Mouse (Mus musculus) erythroblast, embryonic 14.5 days (primary cell): ENCODE results near the gene Wap.

Source experiments
- GATA1 ChIP-seq: IDR thresholded peaks from 2 replicates; pipeline ENCODE4 v1.6.1; 2012; ENCODE audit warnings: low read length, inconsistent platforms, mixed read lengths
- TAL1 ChIP-seq: IDR thresholded peaks from 3 replicates; pipeline ENCODE4 v1.6.1; 2012; ENCODE audit warnings: low read length, inconsistent platforms, mixed read lengths

DNA sequence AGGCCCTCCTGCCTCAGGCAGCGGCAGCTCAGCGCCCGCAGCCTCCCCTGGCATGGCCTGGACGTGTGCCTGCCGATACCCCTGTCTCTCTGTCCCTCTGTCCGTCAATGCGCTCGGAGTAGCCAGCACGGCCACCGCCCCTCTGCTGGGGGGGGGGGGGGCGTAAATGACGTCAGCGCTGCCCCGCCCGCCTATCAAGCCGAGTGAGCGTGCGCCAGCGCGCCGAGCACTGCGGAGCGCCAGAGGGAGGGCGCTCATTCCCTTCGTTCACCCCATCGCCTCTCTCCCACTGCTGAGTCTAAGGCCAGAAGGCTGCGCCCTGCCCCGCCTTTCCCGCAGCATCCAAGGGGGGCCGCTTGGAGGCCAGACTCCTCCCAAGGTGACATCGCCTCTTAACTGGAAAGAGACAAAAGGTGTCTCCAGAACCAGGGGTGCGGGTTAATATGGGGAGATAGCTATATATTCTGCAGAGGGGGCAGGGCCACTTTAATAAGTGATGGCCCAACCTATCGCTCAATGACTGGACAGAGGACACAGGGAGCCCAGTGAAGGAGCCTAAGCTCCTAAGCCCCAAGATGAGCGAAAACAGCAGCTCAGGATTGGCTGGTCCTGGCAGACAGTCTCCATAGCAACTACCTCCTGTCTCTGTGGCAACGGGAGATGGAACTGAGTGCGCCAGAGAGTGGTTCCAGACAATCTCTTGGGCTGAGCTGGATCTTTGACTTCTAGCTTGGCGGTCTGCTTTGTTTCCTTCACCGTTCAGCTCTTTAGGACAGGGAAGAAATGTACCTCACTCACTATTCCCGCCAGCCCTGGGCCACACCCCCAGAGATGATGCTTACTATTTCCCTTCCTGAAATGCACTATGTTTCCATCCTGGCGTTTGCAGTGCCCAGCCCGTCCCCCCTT lies 32.7 kb downstream of the Wap start, which contains the start of gene Nacad:
- TF ChIP-seq GATA1 (no peak), TAL1 (no peak)
